Mouse (Mus musculus): ENCODE measurements around the gene Itfg1.
"Not testable (repeated sequence)": the region's sequence is repeated elsewhere in the genome, so short reads cannot be mapped to it uniquely, and the experiment has no call there.

The Itfg1 gene

DNA sequence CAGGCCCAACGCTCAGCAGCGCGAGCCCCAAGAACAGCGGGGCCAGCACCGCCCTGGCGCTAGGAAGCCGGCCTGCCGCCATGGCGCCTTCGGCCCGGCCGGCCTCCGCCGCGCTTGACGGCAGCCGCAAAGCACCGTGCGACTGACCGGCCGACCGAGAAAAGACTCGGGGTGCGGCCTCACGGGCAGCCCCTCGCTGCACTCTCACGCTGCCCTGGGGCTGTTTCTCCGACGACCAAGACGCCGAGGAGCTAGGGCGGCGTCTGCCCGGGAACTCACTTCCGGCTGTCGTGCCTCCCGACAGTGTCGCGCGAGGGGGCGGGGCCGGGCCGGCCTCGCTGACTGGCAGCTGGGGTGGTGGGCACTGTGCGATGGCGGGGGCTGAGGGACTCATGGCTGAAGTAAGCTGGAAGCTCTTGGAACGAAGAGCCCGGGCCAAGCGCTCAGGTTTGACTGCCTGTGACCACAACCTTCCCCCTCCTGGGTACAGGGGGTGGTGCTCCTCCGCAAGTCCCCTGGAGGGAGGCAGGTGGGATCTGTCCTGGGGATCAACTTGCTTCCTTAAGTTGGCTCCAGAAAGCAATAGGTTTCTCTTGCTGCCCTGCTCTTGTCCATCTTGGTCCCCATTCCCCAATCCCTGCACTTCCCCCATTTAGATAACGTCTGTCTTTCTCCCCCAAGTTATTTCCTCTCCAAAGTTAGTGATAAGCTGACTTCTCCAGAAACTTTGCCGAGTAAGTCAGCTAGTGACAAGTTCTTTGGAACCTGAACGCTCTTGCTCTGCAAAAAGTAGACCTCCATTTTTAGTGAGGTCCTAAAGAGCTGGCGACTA is at the start of gene Itfg1, which contains the start of gene Phkb:
TSS of gene Itfg1 (minus strand) at position 265 of the 832 bp plus-strand sequence.
TSS of gene Phkb (plus strand) at position 303 of the 832 bp plus-strand sequence.
- DNase-seq (ENCODE audit: low read depth), result peak; percentile 72

DNA sequence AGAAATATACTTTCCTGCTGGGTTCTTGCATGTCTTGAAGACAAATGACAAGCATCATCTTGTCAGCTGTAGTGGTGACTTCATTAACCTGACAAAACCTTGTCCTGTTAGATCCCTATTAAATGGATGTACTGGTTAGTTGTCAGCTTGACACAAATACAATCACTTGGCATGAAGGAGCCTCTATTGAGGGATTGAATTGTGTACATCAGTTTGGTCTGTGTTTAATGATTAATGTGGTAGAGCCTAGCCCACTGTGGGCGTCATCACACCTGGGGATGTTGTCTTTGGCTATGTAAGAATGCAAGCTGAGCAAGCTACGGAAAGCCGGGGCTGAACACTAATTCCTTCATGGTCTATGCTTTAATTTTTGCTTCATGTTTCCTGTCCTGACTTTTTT is 44.1 kb upstream of the Itfg1 start:
- no peak for DNase-seq (ENCODE audit: low read depth)

DNA sequence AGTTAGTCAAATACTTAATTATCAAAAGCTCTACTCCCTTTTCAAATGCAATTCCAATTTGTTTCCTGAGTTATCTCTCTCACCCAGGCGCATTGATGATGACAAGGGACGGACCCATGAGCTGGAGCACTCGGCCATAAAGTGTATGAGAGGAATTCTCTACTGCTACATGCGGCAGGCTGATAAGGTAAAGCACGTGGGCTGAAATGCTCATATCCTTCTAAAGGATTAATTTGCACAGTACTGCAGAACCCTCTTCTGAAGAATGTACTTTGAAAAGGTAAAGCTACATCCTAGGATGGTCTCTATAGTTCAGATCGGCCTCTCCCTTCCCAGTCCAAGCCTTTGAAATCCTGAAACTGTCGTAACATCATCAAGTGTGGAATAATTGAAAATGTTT is 38.9 kb upstream of the Itfg1 start:
- peak; percentile 59 for DNase-seq (ENCODE audit: low read depth)

DNA sequence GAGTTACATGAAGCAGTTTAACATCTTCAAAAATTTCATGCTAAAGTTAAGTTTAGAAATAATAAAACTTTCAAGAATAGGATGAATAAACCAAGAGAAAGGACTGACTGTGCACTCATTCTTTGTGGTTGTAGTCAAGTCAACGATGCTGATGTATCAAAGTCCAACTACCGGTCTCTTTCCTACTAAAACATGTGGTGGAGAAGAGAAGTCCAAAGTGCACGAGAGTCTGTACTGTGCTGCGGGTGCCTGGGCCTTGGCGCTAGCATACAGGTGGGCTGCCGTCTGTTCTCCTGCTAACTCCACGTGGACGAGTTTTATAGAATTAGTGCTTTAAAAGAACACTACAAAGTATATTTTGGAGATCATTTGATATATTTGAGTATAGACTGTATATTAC is 37.3 kb upstream of the Itfg1 start:
- DNase-seq (ENCODE audit: low read depth), result no peak

DNA sequence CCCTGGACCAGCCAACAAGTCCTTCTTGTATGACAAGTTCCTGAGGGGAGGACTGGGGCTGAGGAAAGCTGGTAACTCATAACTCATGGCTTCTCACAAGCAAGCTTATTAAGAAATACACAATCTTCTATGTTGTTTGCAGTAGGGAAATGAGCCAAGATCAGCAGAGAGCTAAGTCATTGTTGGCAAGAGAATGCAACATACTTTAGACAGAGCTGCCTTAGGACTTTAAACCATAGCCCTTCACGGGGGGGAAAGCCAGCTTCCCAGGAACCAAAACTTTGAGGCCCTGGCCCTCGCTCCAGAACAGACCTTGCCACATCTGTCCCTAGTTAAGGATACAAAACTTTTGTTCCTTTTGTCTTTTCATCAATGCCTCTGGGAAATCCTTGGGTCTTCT is 30.9 kb upstream of the Itfg1 start:
- no peak for DNase-seq (ENCODE audit: low read depth)

DNA sequence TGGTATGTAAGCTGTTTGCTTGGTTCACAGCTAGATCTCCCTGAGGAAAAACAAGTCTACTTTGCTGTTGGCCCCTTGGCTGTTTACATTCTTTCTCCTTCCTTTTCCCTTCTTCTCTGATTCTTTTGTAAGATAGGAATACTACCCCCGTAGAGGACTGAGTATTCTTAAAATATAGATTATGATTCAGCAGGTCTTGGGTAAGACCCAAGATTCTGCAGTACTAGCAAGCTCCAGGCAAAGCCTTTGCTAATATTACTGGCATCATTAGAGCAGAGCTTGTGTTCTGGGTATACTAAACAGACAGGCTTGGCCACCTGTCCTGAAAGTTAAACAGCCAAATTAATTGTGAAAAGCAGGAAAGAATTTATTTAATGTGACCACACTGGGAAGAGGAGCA is 21.7 kb upstream of the Itfg1 start:
- DNase-seq (ENCODE audit: low read depth), result no peak

DNA sequence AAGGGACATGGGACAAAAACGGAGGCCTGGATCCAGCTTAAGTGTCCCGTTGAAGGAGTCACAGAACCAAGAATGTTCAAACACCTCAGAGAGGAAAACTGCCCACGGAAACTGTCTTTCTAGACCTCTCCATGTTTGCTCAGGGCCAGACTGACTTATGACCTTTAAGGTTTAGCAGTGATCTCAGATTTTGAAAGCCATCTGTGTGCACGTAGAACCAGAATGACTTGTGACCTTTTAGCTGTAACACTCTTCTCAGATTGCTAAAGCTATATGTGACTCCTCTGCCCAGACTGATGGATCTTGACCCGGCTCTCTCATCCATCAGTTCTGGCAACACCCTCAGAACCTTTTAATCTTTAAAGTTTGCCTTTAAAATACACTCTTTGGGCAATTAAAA is 19.9 kb upstream of the Itfg1 start:
- no peak for DNase-seq (ENCODE audit: low read depth)

DNA sequence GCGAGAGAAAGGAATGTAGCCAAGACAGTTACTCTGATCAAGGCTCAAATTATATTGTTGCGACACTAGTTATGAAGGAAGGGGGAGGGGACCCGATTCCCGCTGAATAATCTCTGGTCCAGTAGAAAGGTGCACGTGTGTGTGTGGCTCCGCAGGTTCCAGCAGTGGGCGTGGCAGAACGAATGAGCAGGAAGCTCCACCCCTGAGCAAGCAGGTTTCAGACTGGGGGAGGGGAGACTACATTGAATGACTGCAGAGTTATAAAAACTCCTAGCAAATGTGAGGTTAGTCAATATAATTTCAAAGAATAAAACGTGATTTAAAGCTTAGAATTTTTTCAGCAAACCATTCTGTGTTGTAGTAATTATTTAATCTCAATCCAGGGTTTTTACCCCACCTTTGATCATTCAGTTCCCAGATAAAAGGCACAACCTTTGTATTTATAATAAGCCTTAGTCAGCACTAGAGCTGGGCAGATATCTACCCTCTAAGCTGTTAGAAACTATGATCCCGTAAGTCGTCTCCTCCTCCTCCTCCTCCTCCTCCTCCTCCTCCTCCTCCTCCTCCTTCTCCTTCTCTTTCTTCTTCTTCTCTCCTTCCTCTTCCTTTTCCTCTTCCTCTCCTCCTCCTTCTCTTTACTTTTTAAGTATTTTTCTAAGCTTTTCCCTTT is 16.6 kb upstream of the Itfg1 start:
- not testable (repeated sequence) for DNase-seq (ENCODE audit: low read depth)

DNA sequence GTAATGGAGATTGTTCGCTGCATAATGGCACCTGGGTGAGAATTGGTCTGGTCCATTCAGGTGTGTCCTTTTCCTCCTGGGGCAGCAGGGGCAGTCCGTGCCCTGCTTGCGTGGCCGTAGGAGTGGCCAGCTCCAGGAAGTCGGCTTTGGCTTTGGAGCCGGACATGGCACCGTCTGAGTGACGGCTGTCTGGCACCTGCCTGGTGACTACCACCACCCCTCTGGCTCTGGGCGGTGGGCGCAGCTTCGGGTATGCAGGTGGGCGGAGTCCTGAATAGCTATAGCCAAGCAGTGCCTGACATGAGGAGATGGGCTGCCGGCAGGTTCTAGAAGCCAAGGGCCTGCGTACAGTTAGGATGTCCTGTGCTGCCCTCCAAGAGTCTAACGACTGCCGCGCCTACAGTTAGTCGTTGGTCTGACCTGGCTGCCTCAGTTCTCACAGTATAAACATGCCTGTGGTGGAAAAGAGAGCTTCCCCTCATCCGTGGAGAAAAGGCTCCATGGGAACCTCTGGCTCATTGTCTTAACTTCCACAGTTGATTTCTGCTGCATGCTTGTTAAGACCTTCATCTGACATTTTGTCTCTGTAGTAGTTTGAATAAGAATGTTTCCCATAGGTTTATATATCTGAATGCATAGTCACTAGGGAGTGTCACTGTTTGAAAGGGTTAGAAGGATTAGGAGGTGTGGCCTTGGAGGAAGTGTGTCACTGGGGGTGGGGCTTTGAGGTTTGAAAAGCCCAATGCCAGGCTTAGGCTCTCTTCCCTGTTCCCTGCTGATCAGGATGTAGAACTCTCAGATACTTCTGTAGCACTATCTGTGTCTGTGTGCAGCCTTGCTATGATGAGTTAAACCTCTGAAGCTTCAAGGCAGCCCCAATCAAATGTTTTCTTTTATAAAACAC is 13.8 kb upstream of the Itfg1 start:
- DNase-seq (ENCODE audit: low read depth), result no peak

DNA sequence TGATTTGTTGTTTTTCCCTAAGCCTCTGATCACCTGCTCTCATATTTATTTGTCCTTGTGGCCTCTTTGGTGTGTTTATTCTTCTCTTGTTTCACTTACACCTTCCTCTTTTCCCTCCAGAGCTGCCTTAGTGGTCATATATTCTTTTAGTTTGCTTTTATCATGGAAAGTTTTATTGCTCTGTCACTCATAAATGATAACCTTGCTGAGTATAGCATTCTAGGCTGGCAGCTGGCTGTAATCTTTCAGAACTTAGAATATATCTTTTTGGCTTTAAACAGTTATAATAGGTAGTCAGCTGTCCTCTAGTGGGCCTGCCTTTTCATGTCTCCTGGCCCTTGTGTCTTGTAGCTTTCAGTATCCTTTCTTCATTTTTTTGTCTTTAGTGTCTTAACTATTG is 5.2 kb upstream of the Itfg1 start:
- no peak for DNase-seq (ENCODE audit: low read depth)

DNA sequence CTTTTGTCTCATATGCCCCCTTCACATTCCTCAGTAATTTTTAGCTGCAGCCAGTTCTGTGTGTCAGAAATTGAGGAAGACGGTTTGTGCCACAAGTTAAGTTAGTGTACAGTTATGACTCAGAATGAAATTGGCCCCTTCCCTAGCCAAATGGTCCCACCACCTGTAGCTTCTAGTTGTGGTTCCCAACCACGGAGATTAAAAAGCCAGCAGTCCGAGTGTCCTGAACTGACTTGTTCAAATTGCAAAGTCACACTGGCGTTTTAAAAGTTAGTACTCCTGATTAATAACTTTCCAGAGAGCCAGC is 721 bp upstream of the Itfg1 start:
- no peak for DNase-seq (ENCODE audit: low read depth)

DNA sequence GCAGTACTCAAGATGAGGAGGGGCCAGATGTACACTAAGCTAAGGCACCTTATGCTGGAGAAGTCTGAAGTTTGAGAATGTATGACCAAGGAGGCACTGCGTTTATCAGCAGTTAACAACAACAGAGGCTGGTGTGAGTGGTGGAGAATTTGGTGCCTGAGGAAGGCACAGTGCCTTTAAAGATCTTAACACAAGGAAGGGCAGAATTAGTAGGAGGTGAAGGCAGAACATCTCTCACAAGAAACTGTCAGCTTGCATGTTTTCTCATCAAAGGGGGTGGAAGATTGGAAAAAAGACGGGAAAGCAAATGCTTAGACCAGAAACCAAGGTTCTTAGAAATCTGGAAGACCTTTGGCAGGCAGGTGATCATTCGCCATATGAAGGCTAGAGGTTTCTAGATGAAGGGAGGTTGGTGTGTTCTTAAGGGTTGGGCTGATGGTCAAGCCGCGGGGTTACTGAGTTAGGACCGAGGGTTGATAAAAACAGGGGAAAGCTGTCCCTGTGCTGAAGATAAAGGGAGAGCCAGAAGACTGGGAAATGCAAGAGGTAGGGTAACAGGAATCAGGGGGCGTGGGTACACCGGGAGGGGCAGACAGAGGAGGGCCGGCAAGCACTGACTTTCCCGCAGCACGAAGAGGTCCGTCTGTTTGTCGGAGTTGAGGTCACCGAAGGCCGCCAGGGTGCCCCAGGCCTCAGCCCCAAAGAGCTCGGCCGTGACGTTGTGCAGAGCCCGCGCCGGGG is 635 bp downstream of the Itfg1 start:
- no peak for DNase-seq (ENCODE audit: low read depth)

DNA sequence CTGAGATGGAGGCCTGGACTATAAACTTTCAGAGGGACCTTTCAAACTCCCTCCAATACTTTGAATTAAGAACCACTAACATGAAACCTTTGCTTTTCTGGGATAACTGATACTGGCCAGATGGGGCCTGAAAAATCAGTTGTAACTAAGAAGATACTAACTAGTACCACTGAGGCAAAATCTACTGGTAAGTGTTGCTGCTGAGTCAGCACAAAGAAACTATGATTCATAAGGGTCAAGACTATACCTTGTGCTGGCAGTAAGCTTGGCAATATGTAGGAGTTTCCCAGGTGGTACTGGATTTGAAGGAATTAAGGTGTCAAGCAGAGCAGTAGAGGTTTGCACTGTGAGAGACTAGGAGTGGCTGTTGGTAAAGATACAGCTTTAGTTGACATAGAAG is 27.1 kb downstream of the Itfg1 start:
- DNase-seq (ENCODE audit: low read depth), result no peak

DNA sequence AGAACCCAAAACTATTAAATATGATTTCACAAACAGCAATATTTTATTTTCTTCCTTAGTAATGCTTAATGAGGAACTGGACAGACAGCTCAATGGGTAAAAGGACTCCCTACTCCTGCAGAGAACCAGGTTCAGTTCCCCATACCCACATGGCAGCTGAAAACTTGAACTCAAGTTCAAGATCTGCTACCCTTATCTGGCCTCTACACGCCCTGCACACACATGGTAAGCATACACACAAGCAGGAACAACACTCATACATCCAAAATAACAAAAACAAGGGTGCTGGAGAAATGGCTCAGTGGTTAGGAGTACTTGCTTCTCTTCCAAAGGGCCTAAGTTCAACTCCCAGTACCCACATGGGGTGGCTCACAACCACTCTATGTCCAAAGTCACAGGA is 39.3 kb downstream of the Itfg1 start:
- peak; percentile 8 for DNase-seq (ENCODE audit: low read depth)

DNA sequence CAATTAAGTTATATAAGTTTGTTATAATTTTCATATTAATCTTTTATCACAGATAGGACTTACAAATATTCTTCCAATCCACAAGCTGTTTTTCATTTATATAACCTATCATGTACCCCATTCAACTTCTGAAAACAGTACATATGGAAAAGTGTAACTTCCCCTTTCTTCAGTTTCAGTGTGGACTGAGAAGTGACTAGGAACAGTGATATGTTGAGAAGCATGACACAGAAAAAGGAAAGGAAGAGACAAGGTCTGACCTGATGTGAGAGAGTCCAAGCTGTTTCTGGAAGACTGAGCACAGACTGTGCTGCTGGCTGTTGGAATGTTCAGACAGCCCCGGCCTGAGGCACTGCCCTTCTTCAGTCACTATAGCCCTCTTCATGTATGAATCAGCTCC is 40.6 kb downstream of the Itfg1 start:
- no peak for DNase-seq (ENCODE audit: low read depth)

DNA sequence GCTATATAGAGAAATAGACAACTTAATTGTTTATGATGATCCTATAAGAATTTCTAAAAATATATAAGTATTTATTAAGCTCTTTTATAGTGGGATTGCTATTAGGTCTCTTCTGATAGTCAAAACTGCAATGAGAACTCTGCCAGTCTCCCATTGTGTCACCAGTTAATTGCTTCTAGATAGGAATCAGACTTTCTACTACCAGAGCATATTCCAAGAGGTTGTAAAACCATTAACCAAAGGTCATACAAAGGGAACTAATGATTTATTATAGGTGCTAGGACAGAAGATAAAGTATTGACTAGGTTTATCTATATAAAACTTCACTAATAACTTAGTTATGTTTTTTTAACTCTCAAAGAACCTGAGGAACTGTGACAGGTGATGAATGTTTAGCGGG is 44.3 kb downstream of the Itfg1 start:
- DNase-seq (ENCODE audit: low read depth), result not testable (repeated sequence)

DNA sequence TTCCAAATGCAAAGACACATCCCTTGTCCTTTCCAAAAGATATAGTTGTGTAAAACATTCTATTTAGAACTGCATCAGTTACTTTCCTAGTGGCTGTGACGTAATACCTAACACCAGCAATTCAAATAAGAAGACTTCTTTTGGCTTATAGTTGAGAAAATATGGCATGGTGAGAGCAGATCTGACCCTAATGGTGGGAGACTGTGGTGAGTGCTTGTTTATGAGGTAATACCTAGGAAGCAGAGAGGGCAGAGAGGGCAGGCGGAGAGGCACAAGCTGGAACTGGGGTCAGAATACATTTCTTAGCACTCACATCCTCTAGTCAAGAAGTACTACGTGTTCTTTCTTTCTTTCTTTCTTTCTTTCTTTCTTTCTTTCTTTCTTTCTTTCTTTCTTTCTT is 52.4 kb downstream of the Itfg1 start:
- DNase-seq (ENCODE audit: low read depth), result no peak

DNA sequence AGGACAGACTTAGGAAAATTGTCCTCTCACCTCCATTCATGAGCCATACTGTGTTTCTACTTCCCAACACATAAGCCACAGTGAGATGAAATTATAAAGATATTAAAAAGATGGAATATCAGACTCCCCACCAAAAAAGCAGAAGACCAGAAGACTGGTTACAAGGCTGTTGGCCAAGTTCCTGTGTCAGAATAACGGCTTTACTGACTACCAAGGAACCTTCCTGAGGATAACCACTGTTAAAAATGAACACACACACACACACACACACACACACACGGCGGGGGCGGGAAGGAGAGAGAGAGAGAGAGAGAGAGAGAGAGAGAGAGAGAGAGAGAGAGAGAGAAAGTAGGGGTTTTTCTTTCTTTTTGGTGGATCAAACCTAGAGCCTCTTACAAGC is 52.8 kb downstream of the Itfg1 start:
- no peak for DNase-seq (ENCODE audit: low read depth)

DNA sequence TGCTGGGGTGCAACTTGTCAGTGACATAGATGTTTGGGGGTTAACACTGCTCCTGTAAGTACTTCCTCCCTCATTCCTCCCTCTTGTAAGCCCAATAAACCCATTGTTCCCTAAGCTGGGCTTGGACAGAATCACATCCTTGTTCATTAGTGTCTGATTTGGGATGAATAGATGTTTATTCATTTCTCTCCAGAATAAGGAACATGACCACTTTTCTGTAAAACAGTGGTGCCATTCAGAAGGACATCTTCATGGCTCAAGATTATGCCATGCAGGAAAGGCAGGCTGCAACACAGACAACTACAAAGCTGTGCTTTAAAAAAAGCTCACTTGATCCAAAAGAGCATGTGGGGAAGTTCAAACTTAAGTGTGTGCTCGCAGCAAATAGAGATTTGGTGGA is 55.2 kb downstream of the Itfg1 start:
- DNase-seq (ENCODE audit: low read depth), result no peak

DNA sequence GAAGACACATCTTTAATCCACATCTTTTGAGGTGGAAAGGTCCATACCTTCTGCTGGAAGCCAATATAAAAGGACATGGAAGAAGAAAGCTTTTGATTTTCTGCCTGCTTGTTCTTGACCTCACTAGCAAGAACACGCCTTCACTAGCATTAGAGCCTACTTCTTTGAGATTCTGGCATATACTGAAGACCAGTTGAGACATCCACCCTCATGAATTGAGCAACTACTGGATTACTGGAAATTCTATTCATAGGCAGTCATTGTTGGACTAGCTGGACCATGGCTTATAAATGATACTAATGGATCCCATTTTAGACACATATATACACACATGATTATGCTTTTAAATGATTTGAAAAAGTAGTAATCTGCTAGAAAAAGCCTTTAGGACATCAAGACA is 56.9 kb downstream of the Itfg1 start:
- no peak for DNase-seq (ENCODE audit: low read depth)

DNA sequence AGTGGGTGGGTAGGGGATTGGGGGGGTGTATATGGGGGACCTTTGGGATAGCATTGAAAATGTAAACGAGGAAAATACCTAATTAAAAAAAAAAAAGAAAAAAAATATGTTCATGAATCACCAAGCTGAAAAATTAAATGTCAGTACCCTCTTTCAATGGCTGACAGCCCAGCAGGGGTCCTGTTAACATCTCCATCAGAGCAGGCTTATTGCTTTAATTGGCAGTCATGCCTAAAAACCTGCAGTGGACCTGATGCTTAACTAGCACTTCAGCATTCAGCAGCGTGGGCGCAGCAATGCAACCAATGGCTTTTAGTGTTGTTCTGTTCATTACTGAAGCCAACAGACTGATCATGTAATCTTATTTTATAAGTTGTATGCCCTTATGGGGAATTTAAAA is 60.6 kb downstream of the Itfg1 start:
- DNase-seq (ENCODE audit: low read depth), result no peak

DNA sequence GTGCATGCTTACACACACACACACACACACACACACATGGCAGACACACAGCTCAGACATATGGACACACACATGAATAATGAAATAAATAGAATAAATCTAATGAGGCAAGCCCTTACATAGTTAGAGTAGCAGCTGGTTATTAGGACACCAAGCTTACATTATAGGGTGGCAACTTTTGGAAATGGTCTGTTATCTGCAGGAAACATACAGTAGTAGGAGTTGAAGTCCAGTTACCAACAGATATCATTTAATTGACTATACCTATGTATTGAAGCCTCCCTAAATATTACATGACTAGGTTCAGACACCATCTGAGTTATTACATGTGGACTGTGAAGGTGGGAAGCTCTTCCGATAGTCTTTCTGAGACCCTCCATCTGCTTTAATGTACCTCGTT is 95.7 kb downstream of the Itfg1 start:
- DNase-seq (ENCODE audit: low read depth), result peak; percentile 9
